Mouse (Mus musculus) kidney, postnatal 25 days (tissue): ENCODE data around the gene Camk2b.

ENCODE experiments used
- DNase-seq, 2 experiments: peaks; one replicate each; pipeline ENCODE4 v3.0.0; 2021; ENCODE audit warnings: mixed read lengths in 2 of 2

Gene Camk2b

GRCm38 (mm10) chr11:6048208-6048607 is 18.0 kb downstream of the Camk2b start:
- peak in 1 of 2 experiments; percentile 28 for DNase-seq

GRCm38 (mm10) chr11:6038929-6039328 is 27.2 kb downstream of the Camk2b start:
- peak in 1 of 2 experiments; percentile 1 for DNase-seq

GRCm38 (mm10) chr11:6037686-6038085 is 28.5 kb downstream of the Camk2b start:
- peak in 1 of 2 experiments; percentile 19 for DNase-seq

GRCm38 (mm10) chr11:6037198-6037597 is 29.0 kb downstream of the Camk2b start:
- DNase-seq = peak in 1 of 2 experiments; percentile 25

DNA sequence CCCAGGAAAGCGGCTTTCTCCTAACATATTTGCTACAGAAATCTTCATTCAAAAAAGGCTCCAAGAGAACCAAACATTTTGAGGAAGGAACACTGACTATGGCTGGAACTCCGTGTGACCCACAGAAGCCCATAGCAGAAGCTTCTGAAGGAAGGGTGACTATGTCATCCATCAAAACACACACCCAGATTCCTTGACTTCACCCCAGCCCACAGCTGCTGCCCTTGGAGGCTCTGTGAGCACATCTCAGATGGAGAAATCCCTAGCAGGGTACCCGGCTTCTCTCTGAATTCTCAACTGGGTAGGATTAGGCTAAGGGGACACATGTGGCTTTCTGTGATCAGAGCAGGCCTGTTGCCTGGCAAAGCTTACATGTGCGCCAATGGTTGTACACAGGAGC is 29.7 kb downstream of the Camk2b start:
- DNase-seq = no peak

DNA sequence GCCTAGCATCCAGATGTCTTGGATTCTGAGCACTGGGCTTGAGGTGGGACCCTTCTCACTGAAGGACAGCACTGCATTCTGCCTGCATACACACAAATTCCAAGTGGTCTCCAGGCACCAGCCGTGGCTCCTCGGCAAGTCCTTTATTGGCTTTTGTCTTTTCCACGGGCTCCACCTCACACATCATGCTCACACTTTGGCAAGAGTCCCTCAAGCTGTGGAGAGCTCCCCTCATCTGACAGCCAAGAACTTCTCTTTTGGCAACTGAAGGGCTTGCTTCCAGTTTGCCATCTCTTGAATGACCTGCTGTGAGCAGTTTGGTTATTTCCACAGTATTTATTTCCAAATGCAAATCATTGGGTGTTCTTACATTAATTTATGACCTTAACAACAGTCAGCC is 30.6 kb downstream of the Camk2b start:
- no peak for DNase-seq

GRCm38 (mm10) chr11:6034740-6035139 is 31.4 kb downstream of the Camk2b start:
- no peak for DNase-seq

GRCm38 (mm10) chr11:6033801-6034200 is 32.4 kb downstream of the Camk2b start:
- peak; percentile 32 to 56 for DNase-seq

- peak; percentile 63 to 78 for DNase-seq
These were observed 33.0 kb downstream of the Camk2b start for GRCm38 (mm10) chr11:6033147-6033546.

GRCm38 (mm10) chr11:6030650-6031049 is 35.5 kb downstream of the Camk2b start:
- DNase-seq = peak; percentile 17 to 40

DNA sequence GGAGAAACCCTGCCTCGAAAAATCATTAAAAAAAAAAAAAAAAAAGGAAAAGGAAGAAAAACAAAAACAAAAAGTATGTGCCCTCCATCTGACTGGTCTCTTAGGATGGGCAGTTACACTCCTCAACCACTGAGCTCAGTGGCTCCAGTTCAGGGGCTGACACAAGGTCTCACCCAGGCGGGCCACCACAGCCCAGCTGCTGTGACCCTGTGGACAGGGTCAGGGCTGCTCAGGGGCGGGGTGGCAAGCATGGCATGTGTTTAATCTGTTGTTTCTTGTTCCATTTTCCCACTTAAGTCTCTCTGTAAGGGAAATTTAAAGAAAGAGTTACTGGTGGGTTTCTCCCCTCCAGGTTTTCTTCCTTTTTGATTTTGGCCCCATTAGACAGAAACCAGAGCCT is 36.4 kb downstream of the Camk2b start:
- DNase-seq = peak in 1 of 2 experiments; percentile 7

DNA sequence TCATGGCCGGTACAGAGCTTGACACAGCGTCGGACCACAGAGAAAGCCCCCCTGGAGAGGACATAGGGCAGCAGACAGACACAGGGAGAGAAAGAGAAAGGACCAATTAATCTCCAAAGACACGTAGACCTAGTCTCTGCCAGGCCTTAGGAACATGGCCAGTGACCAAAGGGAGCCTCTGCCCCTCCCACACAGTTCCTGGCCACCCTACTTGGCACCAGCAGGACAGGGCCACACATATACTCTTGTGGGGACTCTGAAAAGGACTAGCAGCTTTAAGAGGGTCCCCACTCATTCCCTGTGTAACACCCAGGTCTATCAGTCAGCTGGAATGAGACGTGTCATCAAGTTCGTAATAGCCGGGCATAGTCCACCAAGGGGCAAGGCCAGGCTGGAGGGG is 37.3 kb downstream of the Camk2b start:
- peak in 1 of 2 experiments; percentile 34 for DNase-seq

DNA sequence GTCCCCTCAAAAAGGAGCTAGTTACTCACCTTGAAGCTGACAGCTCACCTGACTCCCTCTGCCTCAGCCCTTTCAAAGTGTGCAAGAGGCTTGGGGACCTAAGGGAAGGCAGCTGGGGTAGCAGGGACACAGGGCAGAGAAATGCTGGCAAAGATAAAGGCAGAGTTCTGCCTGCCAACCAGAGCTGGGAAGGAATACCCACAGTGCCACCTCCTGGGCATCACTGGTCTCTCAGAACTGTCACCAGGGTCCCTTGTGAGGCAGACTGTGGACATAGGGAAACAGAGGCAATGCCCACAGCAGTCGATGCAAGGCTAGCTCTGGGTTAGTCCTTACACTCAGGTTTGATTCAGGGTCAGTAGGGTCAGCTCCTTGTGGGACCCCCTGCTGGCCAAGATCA is 39.8 kb downstream of the Camk2b start:
- DNase-seq = peak; percentile 58 to 62

DNA sequence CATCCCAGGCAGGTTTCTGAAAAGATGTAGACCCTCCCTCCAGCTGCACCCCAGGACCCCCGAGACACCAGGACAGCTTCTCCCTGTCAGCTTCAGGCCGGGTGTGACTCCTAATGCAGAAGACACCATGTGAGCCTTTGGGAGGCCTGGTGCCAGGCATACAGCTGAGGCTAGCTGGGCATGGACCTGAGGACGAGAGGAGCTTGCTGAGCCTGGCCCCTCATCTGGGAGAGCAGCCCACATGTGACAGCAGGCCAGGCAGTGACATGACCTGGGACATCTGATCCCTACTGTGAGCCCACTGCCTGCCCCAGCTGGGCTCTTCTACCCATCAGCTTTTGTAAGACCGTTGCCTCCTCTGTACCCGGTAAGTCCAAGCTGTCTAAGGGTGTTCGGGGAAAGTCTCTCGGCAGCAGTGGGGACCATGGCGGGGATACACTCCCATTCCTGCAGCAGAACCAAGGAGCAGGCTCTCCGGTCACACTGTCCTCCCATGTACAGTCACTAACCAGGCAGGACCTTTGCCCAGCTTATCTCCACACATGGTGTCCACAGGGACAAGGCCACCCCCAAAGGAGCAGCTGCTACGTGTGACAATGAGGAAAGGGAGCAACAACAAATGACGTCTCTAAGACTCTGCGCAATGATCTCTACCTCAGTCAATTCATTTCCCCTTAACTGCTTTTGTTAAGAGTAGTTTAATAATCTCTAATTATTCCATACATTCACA is 41.1 kb downstream of the Camk2b start:
- peak in 1 of 2 experiments; percentile 13 for DNase-seq

- DNase-seq = peak in 1 of 2 experiments; percentile 39
These were observed 45.0 kb downstream of the Camk2b start for GRCm38 (mm10) chr11:6020897-6021839.

- DNase-seq = peak in 1 of 2 experiments; percentile 30
These were observed 45.8 kb downstream of the Camk2b start for GRCm38 (mm10) chr11:6020360-6020759.

GRCm38 (mm10) chr11:6018218-6019010 is 47.7 kb downstream of the Camk2b start:
- no peak for DNase-seq

DNA sequence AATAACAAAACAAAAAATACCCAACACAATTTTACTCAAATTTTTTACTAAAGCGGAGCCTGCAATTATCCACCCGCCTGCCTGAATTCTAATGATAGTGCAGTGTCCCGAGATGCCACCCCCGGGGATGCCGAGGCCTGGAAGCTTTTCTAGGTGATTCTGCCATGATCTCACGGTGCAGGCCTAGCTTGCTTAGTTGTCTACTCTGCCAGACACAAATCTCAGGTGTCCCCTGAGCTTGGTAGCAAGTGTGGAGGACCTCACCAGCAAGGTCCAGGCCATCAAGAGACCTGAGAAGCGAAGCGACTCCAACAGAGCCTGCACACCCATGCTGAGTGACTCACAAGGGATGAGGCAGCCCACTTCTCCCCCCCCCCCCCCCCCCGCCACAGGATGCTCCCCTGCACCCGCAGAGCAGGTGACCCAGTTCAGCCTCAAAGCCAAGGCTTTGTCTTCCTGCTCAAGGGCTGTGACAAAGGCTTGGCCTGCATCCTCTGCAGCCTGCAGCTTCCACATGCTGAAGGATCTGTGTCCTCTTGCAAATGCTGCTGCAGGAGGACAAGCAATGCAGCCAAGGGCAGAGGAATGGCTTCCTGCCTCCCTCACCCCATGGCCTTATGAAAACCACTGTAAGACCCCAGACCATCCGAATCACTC is 48.5 kb downstream of the Camk2b start:
- DNase-seq = no peak

- no peak for DNase-seq
These were observed 49.3 kb downstream of the Camk2b start for GRCm38 (mm10) chr11:6016797-6017395.

- DNase-seq = peak in 1 of 2 experiments; percentile 28
These were observed 49.8 kb downstream of the Camk2b start for GRCm38 (mm10) chr11:6016368-6016767.

DNA sequence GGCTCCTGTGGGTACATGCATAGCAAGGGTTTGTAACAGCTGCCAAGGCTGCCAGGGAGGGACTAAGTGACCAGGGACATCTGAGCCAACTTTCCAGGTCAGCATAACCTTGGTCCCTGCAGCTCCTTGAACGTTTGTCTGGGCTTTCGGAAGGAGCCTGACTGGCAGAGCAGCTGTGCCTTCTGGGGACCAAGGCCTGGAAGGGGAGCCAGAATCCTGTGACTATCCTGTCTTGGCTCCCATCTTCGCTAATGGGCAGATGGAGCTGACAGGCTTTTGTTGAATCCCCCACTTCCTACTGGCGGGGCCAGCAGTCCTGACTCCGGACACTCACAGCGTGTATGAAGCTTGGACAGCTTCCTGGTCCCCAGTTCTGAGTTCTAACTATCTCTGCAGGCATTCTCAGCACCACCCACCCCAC is 51.1 kb downstream of the Camk2b start:
- DNase-seq = no peak

GRCm38 (mm10) chr11:6013359-6013758 is 52.8 kb downstream of the Camk2b start:
- DNase-seq = no peak
